Mouse (Mus musculus): ENCODE results near the gene Gjc1. TPM values are rescaled to one million over a fixed set of nuclear protein-coding genes. Genes with fewer than 3 reads are reported as not detected.

Gene Gjc1
- 85.5 and 87.8 TPM in 2 replicates for polyA plus RNA-seq (2014; fragmentation: Nextera tagmentation; extraction: Ambion mirVana)

DNA sequence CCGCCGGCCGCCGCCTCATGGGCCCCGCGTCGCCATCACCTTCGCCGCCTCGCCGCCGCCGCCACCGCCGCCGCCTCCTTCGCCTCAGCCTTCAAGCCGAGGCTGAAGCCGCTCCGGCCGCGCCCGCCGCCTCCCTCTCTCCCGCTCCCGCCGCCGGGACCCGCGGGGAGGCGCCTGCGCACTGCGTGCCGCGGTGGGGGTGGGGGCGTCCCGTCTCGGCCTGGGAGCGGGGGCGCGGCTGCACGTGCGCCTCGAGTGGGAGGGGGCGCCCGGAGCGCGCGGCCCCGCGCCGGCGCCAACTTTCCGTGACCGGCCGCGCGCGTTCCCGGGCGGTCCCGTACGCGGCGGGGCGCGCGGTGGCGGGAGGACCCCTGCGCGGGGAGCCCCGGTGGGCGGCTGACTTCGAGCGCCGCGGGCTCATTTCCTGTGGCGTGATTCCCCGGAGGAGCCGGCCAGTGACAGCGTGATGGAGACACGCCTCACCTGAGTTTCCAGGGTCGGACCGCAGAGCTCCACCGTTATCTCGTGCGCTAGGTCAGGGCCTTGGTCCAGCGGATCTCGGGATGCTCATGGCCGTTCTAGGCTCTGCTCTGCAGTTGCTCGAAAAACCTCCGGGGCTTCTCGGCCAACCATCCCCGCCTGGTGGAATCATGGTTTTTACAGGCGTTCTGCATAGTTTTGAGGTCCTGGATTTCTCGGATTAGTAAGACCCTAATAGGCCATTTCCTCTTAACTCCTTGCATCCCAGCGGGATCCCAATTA lies at the start of gene Gjc1:
Gene Gjc1, minus strand, starts transcription at position 680 of the 762 bp plus-strand sequence.
- Histone ChIP-seq H3K4me1 (ENCODE audit: control insufficient read depth, insufficient read depth, low read length) (peaks cover 16% of the 10 kb centered on the region), H3K36me3 (ENCODE audit: control insufficient read depth, insufficient read depth, low read length) (no peaks in the 10 kb centered on the region), H3K4me3 (ENCODE audit: low read depth, low read length) (peak within 1 kb of the TSS; percentile 88), H3K9ac (ENCODE audit: low read length) (peak within 1 kb of the TSS; percentile 98), H3K4me2 (peak within 1 kb of the TSS; percentile 56), H3K27ac (ENCODE audit: low read depth, low read length) (peak within 1 kb of the TSS; percentile 92), H3K9me3 (ENCODE audit: control insufficient read depth, low read length) (no peaks in the 10 kb centered on the region), H3K27me3 (ENCODE audit: control insufficient read depth, insufficient read depth, low read length) (peaks cover 2% of the 10 kb centered on the region; the same call in 1 of the 2 replicates)
- DNase-seq (ENCODE audit: low spot score, missing footprints) (peak; percentile 96), ATAC-seq (ENCODE audit: low FRiP score) (peak; percentile 85)
- WGBS, result under 1% methylated on average over 71 of the region's 97 CpGs

DNA sequence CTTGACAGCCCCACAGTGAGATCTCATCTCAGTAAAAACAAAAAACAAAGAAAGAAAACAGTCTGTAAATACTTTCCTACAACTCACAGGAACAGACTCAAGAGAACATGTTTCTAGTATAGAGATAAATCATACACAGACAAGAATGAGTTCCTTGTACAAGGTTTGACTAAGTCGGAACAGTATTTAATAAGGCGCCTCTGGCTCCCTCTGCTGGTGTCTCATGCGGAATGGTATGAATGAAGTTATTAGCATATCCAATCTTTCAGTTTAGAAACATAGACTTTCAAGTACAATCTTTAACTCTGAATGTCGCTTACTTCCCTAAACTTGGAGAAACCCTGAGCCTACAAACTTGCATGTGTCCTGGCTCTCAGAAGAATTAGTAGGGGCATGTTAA lies 44.8 kb upstream of the Gjc1 start:
- Histone ChIP-seq H3K9me3 (ENCODE audit: control insufficient read depth, low read length) (no peaks in the 10 kb centered on the region), H3K4me1 (ENCODE audit: control insufficient read depth, insufficient read depth, low read length) (no peaks in the 10 kb centered on the region), H3K27me3 (ENCODE audit: control insufficient read depth, insufficient read depth, low read length) (no peaks in the 10 kb centered on the region), H3K27ac (ENCODE audit: low read depth, low read length) (no peak overlapping the region), H3K9ac (ENCODE audit: low read length) (no peak overlapping the region), H3K4me2 (no peak overlapping the region), H3K36me3 (ENCODE audit: control insufficient read depth, insufficient read depth, low read length) (peaks cover 25% of the 10 kb centered on the region), H3K4me3 (ENCODE audit: low read depth, low read length) (no peak overlapping the region)
- ATAC-seq (ENCODE audit: low FRiP score), result no peak
- WGBS, result 43% methylated on average over 4 of the region's 4 CpGs
- DNase-seq (ENCODE audit: low spot score, missing footprints), result peak; percentile 95

DNA sequence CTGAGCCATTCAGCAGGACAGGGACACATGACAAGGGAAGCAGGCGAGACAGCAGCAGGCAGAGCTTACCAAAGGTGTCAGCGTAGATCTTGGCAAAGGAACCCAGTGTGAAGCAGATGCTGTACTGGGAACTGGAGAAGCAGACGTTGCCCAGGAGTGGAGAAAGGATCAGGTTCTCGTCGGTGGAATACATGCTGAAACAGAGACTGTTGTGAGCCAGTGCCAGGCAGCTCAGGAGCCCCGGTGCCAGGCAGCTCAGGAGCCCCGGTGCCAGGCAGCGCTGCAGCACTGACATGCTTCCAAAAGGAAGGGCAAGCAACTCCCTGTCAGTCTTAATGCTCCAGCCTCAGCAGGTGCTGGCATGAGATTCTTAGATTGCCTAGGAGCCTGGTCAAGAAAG lies 40.4 kb upstream of the Gjc1 start:
- H3K36me3 ChIP-seq (ENCODE audit: control insufficient read depth, insufficient read depth, low read length), result peaks cover 20% of the 10 kb centered on the region

DNA sequence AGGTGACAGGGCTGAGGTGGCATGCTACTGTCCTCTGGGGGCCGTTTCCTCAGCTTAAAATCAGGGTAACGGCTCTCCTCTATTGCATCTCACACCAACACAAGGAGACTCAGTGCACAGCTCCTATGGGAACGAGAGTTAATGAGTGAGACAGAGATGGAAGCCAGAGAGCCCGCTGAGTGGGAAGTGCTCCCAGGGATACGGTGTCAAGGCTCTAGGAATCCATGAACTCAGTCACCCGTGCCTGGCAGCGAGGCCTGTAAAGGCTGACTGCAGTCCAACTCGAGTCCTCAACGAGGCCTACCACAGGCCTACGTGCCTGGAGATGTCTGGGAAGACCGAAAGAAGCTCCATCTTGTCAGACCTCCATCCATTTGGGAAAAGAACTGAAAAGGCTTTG lies 39.5 kb upstream of the Gjc1 start:
- H3K36me3 ChIP-seq (ENCODE audit: control insufficient read depth, insufficient read depth, low read length), result peaks cover 28% of the 10 kb centered on the region

More for the DNA sequence above, 40.4 kb upstream of the Gjc1 start:
- no peaks in the 10 kb centered on the region for H3K27me3 ChIP-seq (ENCODE audit: control insufficient read depth, insufficient read depth, low read length)
- ATAC-seq (ENCODE audit: low FRiP score) (no peak), DNase-seq (ENCODE audit: low spot score, missing footprints) (no peak)
- H3K4me2 ChIP-seq, result no peak overlapping the region
- no peak overlapping the region for H3K27ac ChIP-seq (ENCODE audit: low read depth, low read length)
- H3K4me1 ChIP-seq (ENCODE audit: control insufficient read depth, insufficient read depth, low read length), result no peaks in the 10 kb centered on the region
- H3K9ac ChIP-seq (ENCODE audit: low read length), result no peak overlapping the region
- no peaks in the 10 kb centered on the region for H3K9me3 ChIP-seq (ENCODE audit: control insufficient read depth, low read length)
- no peak overlapping the region for H3K4me3 ChIP-seq (ENCODE audit: low read depth, low read length)
- WGBS, result 91% methylated on average over 8 of the region's 8 CpGs

DNA sequence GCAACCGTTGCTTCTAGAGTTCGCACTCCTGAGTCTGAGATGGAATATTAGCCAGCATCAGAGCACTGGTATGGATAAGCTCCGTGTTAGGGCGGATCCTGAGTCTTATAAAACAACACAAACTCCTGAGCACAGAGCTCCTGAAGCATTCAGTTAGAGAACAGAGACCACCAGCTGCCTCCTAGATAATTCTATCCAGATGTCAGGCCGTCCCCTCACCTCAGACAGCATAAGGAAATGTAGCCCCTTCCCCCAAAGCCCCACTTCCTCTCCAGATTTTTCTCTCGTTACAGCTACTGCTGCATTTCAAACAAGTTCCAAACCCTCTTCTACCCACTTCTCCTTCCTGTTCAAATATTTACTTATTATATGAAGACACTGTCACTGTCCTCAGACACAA lies 36.4 kb upstream of the Gjc1 start:
- WGBS, result 82% methylated on average over 6 of the region's 6 CpGs
- Histone ChIP-seq H3K36me3 (ENCODE audit: control insufficient read depth, insufficient read depth, low read length) (peaks cover 38% of the 10 kb centered on the region), H3K9me3 (ENCODE audit: control insufficient read depth, low read length) (no peaks in the 10 kb centered on the region), H3K4me3 (ENCODE audit: low read depth, low read length) (no peak overlapping the region), H3K27ac (ENCODE audit: low read depth, low read length) (no peak overlapping the region), H3K27me3 (ENCODE audit: control insufficient read depth, insufficient read depth, low read length) (no peaks in the 10 kb centered on the region), H3K9ac (ENCODE audit: low read length) (no peak overlapping the region), H3K4me1 (ENCODE audit: control insufficient read depth, insufficient read depth, low read length) (no peaks in the 10 kb centered on the region), H3K4me2 (no peak overlapping the region)
- no peak for DNase-seq (ENCODE audit: low spot score, missing footprints)
- ATAC-seq (ENCODE audit: low FRiP score), result no peak

More for the DNA sequence above, 39.5 kb upstream of the Gjc1 start:
- DNase-seq (ENCODE audit: low spot score, missing footprints) (no peak), ATAC-seq (ENCODE audit: low FRiP score) (no peak)
- Histone ChIP-seq H3K9ac (ENCODE audit: low read length) (no peak overlapping the region), H3K4me3 (ENCODE audit: low read depth, low read length) (no peak overlapping the region), H3K4me2 (no peak overlapping the region), H3K27ac (ENCODE audit: low read depth, low read length) (no peak overlapping the region), H3K27me3 (ENCODE audit: control insufficient read depth, insufficient read depth, low read length) (no peaks in the 10 kb centered on the region), H3K9me3 (ENCODE audit: control insufficient read depth, low read length) (no peaks in the 10 kb centered on the region), H3K4me1 (ENCODE audit: control insufficient read depth, insufficient read depth, low read length) (no peaks in the 10 kb centered on the region)
- WGBS, result 88% methylated on average over 11 of the region's 11 CpGs

DNA sequence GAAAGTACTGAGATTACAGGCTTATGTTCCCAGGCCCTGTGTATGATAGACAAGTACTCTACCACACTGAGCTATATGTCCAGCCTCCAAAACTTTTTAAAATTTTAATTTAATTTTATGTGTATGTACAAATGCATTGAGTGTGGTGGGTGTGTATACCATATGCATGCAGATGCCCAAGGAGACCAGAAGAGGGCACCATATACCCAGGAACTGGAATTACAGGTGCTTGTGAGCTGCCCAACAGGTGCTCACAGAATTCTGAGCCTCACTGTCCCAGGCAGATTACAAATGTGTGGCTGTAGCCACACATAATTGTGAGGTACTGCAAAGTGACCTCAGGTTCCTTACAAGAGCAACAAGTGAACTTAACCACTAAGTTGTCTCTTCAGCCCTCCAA lies 34.3 kb upstream of the Gjc1 start:
- Histone ChIP-seq H3K9ac (ENCODE audit: low read length) (no peak overlapping the region), H3K27me3 (ENCODE audit: control insufficient read depth, insufficient read depth, low read length) (no peaks in the 10 kb centered on the region), H3K4me1 (ENCODE audit: control insufficient read depth, insufficient read depth, low read length) (no peaks in the 10 kb centered on the region), H3K27ac (ENCODE audit: low read depth, low read length) (no peak overlapping the region), H3K4me2 (no peak overlapping the region), H3K36me3 (ENCODE audit: control insufficient read depth, insufficient read depth, low read length) (peaks cover 32% of the 10 kb centered on the region), H3K4me3 (ENCODE audit: low read depth, low read length) (no peak overlapping the region), H3K9me3 (ENCODE audit: control insufficient read depth, low read length) (no peaks in the 10 kb centered on the region)
- no peak for ATAC-seq (ENCODE audit: low FRiP score)
- no peak for DNase-seq (ENCODE audit: low spot score, missing footprints)

DNA sequence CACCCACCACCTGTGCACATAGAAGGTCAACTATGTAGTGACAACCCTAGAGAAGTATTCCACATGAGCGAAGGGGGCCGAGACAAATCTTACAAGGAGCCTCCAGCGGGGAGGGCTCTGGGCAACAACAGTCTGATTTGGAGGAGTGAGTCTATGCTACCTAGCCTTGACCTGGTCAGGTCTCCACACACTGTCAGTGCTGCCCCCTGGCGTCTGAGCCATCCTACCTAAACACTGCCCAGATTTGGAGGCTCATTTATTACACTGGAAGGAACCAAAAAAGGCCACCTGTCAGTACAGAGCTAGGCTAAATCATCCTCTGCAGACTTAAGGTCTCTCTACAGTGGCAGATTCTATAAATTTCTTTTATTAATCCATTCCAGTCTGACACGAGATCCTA lies 32.4 kb upstream of the Gjc1 start:
- Histone ChIP-seq H3K27me3 (ENCODE audit: control insufficient read depth, insufficient read depth, low read length) (no peaks in the 10 kb centered on the region), H3K36me3 (ENCODE audit: control insufficient read depth, insufficient read depth, low read length) (peaks cover 44% of the 10 kb centered on the region), H3K4me3 (ENCODE audit: low read depth, low read length) (no peak overlapping the region), H3K27ac (ENCODE audit: low read depth, low read length) (no peak overlapping the region), H3K9me3 (ENCODE audit: control insufficient read depth, low read length) (no peaks in the 10 kb centered on the region), H3K4me1 (ENCODE audit: control insufficient read depth, insufficient read depth, low read length) (no peaks in the 10 kb centered on the region), H3K4me2 (no peak overlapping the region), H3K9ac (ENCODE audit: low read length) (no peak overlapping the region)
- peak; percentile 91 for DNase-seq (ENCODE audit: low spot score, missing footprints)
- WGBS, result 74% methylated on average over 5 of the region's 5 CpGs
- no peak for ATAC-seq (ENCODE audit: low FRiP score)

DNA sequence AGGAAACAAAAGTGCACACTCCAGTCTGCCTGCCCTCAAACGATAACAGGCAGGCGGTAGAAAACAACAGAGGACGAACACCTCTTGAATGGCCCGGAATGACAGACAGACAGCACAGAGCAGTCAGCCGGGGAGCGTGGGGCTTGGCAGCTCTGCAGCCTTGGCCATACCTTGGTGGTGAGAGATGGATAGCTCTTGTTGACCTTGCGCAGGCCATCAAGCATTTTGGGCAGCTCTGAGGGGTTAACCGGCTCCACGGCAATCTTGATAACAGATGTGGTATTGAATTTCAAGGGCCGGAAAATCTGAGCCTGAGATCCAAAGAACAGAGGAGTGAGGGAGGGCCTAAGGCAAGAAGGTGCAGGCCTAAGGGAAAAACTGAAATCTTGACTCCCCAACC lies 26.4 kb upstream of the Gjc1 start:
- Histone ChIP-seq H3K9ac (ENCODE audit: low read length) (no peak overlapping the region), H3K4me3 (ENCODE audit: low read depth, low read length) (no peak overlapping the region), H3K36me3 (ENCODE audit: control insufficient read depth, insufficient read depth, low read length) (peaks cover 52% of the 10 kb centered on the region), H3K9me3 (ENCODE audit: control insufficient read depth, low read length) (no peaks in the 10 kb centered on the region), H3K4me2 (no peak overlapping the region), H3K27ac (ENCODE audit: low read depth, low read length) (no peak overlapping the region), H3K4me1 (ENCODE audit: control insufficient read depth, insufficient read depth, low read length) (no peaks in the 10 kb centered on the region), H3K27me3 (ENCODE audit: control insufficient read depth, insufficient read depth, low read length) (no peaks in the 10 kb centered on the region)
- 90% methylated on average over 10 of the region's 10 CpGs for WGBS
- no peak for ATAC-seq (ENCODE audit: low FRiP score)
- DNase-seq (ENCODE audit: low spot score, missing footprints), result no peak

DNA sequence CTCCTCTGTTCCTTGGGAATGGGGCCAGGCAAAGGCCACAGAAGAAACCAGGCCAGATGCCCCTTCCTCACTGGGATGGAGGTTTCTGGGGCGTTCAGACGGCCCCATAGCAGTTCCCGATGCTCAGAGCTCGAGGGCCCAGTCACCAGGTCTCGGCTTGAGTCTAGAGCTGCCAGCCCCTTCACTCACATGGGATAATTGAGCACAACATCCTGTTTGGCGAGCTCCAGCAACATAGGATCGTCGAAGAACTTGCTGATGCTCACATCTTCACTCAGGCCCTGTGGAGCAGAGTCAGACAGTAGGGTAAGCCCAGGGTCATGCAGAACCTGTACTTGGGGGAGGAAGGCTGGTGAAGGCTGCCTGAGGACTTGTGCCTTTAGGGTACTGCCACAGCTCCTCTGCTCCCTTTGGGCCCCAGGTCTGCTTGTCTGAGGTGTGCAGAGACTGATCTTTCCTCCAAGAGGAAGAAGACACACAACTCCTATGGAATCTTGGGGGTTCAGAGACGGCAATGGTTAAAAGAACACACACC lies 19.2 kb upstream of the Gjc1 start:
- H3K27me3 ChIP-seq (ENCODE audit: control insufficient read depth, insufficient read depth, low read length), result no peaks in the 10 kb centered on the region
- ATAC-seq (ENCODE audit: low FRiP score) (no peak), DNase-seq (ENCODE audit: low spot score, missing footprints) (no peak)
- H3K9ac ChIP-seq (ENCODE audit: low read length), result no peak overlapping the region
- no peak overlapping the region for H3K27ac ChIP-seq (ENCODE audit: low read depth, low read length)
- H3K36me3 ChIP-seq (ENCODE audit: control insufficient read depth, insufficient read depth, low read length), result peaks cover 23% of the 10 kb centered on the region
- no peak overlapping the region for H3K4me2 ChIP-seq
- no peak overlapping the region for H3K4me3 ChIP-seq (ENCODE audit: low read depth, low read length)
- WGBS, result 89% methylated on average over 9 of the region's 9 CpGs
- no peaks in the 10 kb centered on the region for H3K9me3 ChIP-seq (ENCODE audit: control insufficient read depth, low read length)
- no peaks in the 10 kb centered on the region for H3K4me1 ChIP-seq (ENCODE audit: control insufficient read depth, insufficient read depth, low read length)

Measured in midbrain, embryonic 11.5 days (tissue).